Mouse (Mus musculus) megakaryocyte, embryonic 14.5 days (primary cell): ENCODE results near the gene Pitpnb.

ENCODE experiments used
- FLI1 ChIP-seq: IDR thresholded peaks from 2 replicates; pipeline ENCODE4 v1.6.1; 2012; ENCODE audit warnings: low read length, inconsistent platforms, mixed read lengths
- GATA1 ChIP-seq: IDR thresholded peaks from 3 replicates; pipeline ENCODE4 v1.6.1; 2012; ENCODE audit warnings: mixed read lengths, low read length, inconsistent platforms, borderline replicate concordance

GRCm38 (mm10) chr5:111300776-111301175, 29.8 kb upstream of the Pitpnb start:
- TF ChIP-seq GATA1 (no peak), FLI1 (no peak)
